Mouse (Mus musculus) heart, adult 8-10 months (tissue): ENCODE measurements at regions not wholly inside any gene's neighbourhood (a gene's known extent, or its start where the extent isn't known, plus 50 kb on each side); places are given as distances from the start of the nearest gene placed in this dataset.
"Not testable (repeated sequence)": the region's sequence is repeated elsewhere in the genome, so short reads cannot be mapped to it uniquely, and the experiment has no call there.

Experiments used
- DNase-seq: peaks from one replicate; pipeline ENCODE4 v3.0.0; 2022; ENCODE audit warnings: low spot score

DNA sequence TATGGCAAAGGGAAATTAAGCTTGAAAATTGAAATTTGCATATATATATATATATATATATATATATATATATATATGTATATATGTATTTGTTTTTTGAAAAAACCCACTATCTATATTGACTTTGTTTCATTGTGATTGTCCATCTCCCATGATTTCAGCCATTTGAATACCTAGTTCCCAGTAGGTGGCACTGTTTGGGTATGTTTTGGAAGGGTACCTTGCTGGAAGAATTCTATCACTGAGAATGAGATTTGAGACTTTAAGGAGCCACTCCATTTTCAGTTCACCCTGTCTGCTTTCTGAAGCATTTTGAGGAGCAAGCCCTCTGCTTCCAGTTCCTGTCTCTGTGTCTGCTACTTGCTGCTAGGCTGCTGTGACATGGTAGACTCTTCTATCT, 72.8 kb upstream of the Ugt8a start:
- DNase-seq: peak; percentile 6

GRCm38 (mm10) chr3:126016166-126016565, 77.7 kb upstream of the Ugt8a start:
- no peak for DNase-seq

DNA sequence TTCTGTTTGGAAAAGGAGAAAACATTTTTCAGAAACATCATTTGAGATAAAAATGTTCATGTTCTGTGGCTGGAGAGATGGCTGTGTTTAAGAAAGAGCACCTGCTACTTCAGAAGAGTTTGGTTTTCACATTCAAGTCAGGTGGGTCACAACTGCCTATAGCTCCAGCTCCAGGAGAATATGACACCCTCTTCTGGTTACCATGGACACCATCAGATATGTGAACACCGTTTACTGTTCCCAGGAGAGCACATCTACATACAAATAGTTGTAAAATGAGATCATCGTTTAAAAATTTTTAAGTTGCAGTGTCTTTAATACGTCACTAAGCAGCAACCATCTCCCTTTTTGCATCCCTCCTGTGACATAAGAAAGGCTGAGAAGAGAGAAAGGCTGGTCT, 105.9 kb upstream of the Ugt8a start:
- DNase-seq: no peak

DNA sequence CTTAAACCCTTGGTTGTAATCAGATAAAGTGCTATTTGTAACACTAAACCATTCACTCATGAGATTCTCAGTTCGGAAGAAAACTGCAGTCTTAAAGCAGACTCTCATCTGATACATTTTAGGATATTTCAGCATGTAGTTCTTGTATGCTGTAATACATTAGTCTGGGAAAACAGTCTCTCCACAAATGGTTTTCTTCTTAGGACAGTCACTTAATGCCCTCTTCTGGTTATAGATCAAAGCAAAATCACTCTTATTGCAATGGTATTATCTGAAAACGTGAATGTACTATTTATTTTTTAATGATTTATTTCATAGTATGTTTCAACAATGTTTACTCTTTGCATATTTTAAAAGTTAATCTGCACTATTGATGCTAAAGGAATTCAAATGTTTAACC, 106.4 kb upstream of the Ugt8a start:
- no peak for DNase-seq

- DNase-seq: no peak
Observed at GRCm38 (mm10) chr3:126045992-126046786, 107.8 kb upstream of the Ugt8a start.

- no peak for DNase-seq
Observed at GRCm38 (mm10) chr3:126058585-126058984, 120.2 kb upstream of the Ugt8a start.

- no peak for DNase-seq
Observed at GRCm38 (mm10) chr3:126105086-126105485, 166.7 kb upstream of the Ugt8a start.

GRCm38 (mm10) chr3:126109371-126109770, 171.0 kb upstream of the Ugt8a start:
- DNase-seq: no peak

GRCm38 (mm10) chr3:126117849-126118248, 179.4 kb upstream of the Ugt8a start:
- peak; percentile 16 for DNase-seq

DNA sequence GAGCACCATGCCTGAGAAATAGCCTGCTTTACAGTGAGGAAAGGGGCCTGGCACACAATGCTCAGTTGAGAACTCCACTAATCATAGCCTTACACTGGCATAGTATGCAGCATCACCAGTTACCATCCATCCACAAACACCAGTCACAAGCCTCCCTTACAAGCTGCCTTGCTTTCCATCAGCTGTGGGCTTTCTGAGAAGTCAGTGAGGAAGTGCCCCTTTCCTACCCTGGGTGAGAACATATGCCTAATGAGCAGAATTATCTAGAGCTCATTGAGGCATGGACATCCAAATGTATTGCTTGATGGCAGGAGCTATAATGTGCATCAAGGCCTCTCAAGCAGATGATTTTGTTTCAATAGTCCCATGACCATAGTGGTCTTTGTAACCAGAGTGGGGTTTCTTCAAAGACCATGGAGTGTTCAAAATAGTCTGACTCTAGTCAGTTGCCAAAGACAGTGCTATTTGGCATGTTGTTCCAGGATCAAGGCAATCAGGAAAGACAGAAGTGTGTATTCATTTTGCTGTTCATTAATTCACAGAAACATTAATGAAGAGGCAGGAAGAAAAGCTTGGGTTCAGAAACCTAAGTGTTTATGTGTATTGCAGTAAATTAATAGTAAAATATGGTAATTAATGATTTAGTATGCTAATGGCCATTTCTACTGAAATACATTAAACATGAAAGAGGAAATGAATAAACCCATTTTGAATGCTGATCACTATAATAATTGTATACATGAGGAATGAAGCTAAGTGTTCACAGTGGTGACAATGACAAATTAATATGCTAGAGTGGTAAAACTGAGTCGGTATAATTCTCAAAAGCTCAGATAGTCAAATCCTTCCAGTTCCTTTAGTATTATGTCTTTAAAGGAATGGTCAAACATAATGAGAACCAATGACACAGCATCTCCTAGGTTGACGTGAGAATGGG, 184.2 kb upstream of the Ugt8a start:
- no peak for DNase-seq

GRCm38 (mm10) chr3:126166542-126166941, 196.9 kb upstream of the Arsj start:
- DNase-seq: no peak

GRCm38 (mm10) chr3:126209024-126209423, 154.5 kb upstream of the Arsj start:
- no peak for DNase-seq

DNA sequence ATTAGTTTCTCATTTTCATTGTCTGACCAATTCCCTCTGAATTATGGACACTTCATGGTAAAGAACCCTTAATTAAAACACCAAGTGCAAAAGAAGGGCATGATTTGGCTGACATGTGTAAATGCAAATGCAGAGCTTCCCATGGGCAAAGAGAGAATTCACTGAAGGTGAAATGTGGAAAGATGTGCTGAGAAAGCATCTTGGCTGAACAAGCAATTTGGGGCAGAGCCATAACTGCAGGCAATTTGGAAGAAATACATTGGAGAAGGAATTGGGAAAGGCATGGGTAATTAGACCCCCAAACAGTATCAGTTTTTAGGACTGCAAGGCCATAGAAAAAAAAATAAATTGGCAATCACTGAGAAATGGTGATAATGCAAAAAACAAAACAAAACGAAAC, 153.3 kb upstream of the Arsj start:
- no peak for DNase-seq

DNA sequence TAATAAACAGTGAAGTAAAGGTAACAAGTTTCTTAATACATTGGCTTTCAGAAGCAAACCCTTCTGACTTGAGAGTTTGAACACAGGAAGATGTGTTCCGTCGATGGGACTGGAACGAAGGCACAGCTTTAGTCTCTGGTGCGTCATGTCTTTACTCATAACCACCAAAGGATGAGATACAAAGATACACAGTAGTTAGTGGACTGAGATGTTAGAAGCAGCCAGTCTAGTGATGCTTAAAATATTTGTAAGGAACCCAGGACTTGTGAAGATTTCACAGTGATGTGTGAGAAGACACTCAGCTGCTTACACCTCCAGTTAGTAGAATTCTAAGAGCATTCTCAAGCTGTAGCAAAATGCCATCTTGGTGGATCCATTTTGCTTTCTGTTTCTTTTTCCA, 135.9 kb upstream of the Arsj start:
- DNase-seq: no peak

DNA sequence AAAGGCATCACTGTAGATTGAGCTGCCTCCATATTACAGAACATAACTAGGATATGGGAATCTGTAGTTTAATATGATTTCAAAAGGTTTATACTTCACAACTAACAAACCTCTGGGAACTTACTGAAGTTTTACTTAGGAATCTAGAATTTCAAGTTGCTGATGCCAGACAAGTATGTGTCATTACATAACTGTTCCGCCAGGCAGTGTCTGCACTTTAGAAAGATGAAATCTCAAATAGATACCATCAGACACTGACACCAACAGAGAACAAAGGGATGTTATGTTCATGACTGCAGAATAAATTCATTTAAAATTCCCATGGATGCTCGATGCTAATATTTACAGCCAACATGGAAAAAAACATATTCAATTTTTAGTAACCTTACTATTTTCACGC, 117.7 kb upstream of the Arsj start:
- no peak for DNase-seq

GRCm38 (mm10) chr3:126261270-126261669, 102.2 kb upstream of the Arsj start:
- no peak for DNase-seq

DNA sequence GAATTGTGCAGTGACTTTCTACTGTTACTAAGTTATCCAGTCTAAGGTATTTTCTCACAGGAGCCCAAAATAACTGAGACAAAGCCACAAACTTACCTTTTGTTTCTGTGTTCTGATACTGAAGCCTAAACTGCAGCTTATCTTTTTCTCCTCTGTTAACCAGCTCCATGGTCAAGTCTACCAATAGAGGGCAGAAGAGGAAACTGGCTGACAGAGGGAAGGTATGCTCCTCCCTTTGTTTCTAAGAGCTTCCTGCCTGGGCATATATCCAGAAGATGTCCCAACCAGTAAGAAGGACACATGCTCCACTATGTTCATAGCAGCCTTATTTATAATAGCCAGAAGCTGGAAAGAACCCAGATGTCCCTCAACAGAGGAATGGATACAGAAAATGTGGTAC, 91.5 kb upstream of the Arsj start:
- DNase-seq: not testable (repeated sequence)

DNA sequence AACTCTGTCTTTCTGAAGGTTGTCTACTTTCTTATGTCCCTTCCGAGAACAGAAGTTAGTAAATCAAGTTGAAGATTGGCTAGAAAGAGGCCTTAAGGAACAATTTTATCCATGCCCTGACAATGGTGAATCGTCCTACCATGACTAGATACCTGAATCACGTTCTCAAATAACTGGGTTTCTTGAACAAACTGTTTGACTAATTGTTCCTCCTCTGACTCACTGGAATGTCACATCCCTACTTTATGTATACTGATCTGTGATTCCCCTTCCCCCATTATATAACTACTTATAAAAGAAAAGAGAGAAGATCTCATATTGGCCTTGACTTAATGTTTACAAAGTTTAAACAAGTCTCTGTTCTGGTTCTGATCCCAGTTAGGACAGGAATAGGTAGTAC, 89.9 kb upstream of the Arsj start:
- DNase-seq: no peak

- no peak for DNase-seq
Observed at GRCm38 (mm10) chr3:126276008-126276700, 87.3 kb upstream of the Arsj start.

DNA sequence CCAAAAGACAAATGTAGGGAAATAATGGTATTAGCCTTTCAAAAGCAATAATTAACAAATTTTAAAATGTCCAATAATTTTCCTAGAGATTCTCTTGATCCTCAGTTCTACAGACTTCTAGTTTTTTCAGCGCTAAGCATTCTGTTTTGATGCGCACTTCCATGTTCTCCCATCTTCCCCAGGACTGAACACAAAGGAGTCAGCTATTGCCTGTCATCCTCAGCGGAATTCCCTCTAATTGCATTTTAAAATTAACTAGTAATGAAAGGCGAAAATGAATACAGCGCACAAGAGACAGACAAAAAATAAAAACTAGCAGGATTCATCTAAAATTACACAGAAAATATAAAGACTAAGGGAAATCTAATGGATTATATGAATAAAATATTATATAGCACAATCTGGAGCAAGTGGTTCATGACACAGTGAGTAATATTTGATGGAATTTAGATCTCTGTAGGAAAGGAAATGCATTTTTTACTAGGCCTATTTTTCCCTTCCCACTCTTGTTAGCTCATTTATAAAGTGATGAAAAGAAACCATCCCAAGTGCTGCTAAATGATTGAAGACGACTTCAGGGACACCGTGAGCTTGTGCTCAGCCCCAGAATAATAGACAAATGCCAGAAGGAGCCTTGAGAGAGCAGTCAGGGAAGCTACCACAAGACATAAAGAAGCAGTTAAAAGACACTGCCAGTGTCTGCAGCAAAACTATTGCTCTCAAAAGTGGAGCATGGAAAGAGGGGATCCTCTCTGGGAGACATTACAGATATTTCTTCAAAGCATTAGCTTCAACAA, 79.0 kb upstream of the Arsj start:
- DNase-seq: no peak

DNA sequence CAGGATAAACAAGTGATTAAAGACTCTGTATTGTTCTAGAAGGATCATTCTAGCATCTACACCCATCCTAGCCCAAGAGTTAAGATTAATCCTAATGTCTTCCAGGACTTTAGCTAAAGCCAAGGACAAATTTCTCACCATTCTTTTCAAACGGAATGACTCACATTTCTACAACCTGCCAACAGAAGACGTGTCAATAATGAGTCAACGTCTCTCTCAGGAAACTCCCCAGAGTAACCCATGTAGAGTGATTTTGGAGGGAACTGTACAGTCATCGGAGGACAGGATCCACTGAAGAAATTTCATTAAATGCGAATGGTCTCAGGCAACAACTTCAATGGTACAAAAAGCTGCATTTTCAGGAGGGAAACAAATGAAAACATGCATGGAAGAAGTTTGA, 71.2 kb upstream of the Arsj start:
- DNase-seq: peak; percentile 40
